Mouse (Mus musculus) adrenal gland, postnatal 25 days (tissue): ENCODE data around the gene Rad51b. TPM values are rescaled to one million over a fixed set of nuclear protein-coding genes. Genes with fewer than 3 reads are reported as not detected.

Source experiments
- DNase-seq: peaks from one replicate; pipeline ENCODE4 v3.0.0; 2021; ENCODE audit warnings: mixed read lengths
- total RNA-seq: library from RNA; stranded (reverse); gene quantifications from 2 replicates; pipeline ENCODE4 v1.2.3, GENCODE M21; 2021

Gene Rad51b
- total RNA-seq, 1 experiment from 2014 or later: 1.3 TPM

DNA sequence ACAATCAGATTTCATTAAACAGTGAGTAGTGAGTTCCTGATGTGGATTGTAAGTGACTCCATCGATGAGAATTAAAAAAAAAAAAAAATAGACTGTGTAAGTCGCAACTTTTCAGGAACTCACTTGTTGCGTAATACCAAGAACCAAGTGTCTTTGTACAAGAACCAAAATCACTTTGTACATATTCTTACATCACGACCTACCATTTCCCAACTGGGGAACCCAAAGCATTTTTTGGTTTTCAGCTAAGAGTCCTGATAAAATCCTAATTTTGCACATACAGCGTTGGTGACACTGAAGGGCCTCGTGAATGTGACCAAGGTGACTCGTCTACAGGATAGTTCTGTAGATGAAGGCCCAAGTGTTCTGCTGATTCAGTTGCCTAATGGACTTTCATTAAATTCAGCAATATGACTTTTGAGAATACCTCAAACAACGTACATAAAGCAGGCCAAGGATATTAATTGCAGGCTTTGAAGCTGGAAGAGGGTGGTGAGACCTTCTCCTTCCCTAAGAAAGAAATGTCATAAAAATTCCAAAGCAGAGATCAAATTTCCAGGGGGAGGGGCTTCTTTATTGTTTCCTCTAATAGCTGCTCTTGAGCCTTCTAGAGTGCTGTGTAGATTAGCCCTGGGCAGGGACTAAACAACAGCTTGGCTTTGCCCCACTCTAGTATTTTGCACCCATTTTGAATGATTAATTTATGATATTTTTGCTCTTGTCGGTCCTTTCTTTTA is 316.9 kb downstream of the Rad51b start:
- DNase-seq: no peak

DNA sequence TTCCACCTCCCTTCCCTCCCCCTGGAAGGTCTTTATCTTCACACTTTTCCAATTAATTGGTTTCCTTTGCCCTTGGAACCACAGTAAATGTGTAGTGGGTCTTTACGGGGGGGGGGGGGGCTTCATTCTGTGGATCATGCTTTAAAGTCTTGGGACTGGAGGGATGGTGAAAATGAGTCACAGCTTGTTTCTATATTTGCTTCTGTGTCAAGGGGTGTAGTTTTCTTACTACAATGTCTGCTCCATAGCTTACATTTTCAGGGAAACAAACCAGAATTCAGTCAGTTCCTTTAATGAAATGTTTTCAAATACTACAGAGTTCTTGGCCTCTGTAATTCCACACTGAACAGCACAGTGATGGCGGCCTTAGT is 317.5 kb downstream of the Rad51b start:
- DNase-seq: no peak

DNA sequence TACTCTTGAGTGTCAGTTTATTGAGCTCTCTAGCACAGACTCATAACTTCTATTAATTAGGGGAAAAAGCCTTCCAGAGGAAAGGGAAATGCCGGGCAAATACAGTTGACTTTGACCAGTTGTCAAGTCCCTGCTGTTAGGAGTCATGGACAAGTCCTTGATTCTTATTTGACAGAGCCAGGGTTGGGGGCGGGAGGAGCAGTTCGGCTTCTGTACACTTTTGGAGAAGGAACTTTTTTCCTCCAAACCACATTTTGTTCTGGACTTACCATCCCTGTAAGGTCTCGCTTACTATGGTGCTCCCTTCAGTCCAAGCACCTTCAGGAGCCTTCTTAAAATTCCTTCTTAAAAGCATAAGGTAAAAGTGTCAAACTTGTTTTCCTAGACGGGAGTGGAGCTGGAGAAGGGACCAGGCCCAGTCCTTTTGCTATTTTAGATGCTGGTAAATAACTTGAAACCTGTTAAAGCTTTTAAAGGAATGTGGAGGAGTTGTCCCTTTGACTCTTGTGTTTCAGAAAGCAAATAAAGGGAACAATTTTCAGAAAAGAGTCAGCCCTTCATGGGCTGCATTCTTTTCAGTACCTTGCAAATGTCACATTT is 318.7 kb downstream of the Rad51b start:
- DNase-seq: no peak

DNA sequence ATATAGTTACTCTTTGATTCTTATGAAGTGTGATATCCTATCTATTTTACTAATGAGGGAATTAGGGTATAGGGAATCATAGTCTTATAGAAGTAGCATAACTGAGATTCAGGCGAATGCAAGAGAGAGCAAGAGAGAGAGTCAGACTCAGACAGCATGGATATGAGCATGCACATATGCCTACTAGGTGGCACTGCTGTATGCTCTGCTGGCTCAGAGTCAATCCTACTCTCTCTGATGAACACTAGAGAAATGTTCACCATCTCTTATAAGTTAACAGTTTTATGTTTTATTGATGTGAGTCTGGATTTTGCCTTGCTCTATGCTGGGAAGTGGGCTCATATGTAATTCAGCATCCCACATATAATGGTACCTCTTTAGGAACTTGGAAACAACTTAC is 321.9 kb downstream of the Rad51b start:
- DNase-seq: no peak

DNA sequence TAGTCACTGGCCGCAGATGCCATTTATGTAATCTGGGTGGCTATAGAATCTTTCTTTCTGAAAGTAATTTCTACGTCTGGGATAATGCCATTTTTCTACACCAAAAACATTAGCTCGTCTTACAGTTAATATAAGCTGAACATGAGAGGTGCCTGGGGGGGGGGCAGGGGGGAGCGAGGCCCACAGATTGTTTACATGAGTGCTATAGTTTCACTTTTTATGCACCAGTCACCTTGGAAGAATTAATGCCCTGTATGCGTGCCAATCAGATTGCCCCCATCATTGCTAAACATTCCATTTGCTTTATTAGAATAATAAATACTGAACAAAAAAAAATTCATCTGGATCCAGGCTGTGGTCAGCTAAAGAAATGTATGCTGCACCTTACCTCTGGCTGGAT is 323.6 kb downstream of the Rad51b start:
- no peak for DNase-seq

DNA sequence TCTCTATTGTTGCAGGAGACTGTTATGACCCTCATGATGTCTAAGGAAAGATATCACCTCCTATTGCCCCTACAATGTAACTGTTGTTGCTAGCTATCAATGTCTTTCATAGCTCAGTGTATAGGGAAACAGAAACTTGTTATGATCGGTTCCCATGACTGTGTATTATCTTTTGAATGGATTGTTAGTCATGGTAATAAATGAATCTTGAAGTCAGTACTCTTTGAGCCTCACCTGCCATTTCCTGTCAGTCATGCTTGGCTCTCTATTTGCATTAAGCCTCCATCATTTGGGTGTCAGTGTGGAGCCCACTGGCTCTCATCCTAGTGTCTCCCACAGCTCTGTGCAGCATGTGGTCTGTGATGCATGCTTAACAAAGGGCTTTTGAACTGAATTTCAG is 326.2 kb downstream of the Rad51b start:
- no peak for DNase-seq

DNA sequence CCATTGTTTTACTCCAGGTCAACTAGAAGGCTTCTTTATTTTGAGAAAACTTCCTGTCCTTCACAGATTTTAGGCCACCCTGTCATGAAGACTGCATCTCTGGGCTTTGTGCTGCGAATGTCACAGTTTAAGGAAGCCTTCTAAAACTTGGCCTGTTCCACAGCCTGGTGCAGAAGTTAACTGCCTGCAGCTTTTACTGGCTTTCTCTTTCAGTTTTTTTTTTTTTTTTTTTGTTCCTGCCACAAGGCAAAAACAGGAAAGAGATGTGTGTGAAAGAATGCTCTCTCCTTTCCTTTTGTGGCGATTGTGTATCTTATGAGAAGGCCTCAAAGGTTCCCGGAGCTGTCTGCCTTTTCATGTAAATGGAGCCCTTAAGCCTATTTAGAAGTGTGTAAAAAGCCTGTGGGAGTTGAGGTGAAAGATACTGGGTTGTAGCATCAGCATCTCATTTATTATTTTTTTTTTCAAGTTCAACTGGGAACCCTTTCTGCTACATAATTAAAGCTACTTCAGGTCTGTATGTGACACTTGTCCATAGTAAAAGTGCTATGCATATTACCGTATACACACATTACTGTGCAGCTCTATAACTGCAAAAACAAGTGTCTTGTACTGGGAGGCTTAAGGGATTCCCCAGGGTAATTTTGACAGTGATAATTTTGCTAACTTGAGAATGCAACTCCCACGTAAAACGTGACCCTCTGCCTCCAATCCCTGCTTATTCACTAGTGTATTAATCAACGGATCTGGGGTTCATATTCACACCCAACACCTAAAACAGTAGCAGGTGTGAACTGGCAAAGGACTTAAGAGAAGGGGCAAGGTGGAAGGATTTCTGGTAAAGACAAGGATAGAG is 328.8 kb downstream of the Rad51b start:
- no peak for DNase-seq

DNA sequence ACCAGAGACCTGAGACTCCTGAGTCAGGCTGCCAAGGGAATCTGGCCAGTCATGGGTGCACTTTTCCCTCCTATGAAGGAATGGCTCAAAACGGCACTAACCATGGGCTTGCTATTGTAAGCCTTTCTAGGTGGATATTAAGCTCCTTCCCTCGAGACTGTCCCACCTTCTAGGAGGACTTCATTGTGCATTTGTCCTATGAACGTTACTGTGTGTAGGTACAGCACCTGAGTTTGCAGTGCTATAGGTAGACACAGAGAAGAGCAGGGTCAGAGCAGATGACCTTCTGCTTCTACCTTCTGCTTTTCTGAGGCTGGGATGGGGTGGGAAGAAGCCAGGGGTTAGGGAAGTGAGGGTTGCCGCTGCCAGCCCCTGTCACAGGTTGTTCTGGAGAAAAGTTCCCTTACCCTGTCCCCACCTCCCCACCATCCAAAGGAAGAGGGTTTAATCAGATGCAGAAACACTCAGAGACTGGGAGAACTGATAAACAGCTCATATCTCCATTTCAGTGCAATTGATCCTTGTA is 329.5 kb downstream of the Rad51b start:
- DNase-seq: no peak

DNA sequence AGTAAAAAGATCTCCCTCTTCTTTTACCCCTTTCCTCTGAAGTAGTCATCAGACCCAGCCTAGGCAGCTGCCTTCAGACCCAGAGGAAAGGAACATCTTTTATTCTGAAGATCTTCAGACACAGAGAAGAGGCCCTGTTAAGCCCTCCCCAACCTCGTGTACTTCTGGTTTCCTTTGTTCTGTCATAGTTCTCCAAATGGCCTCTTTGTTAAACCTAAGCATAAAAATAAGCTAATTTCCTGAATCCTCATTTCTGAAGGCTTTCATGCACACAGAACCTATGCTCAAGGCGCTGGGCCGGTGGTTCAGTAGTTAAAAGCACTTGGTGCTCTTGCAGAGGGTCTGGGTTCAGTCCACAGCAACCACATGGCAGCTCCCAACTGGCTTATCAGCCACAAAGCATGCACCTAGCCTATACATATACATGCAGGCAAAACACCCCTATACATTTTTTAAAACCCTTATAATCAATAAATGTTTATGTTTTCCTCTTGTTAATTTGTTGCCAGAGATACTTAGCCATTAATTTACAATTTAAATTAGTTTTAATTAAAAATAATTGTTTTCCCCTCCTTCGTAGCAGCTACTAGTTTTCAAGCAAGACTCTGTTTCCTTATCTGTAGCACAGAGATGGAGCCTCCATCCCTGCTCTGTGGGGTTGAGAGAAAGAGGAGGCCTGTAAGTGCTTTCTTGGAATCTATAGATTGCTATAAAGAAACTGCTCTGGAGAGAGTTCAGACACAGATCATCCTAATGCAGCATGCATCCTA is 330.5 kb downstream of the Rad51b start:
- DNase-seq: no peak

DNA sequence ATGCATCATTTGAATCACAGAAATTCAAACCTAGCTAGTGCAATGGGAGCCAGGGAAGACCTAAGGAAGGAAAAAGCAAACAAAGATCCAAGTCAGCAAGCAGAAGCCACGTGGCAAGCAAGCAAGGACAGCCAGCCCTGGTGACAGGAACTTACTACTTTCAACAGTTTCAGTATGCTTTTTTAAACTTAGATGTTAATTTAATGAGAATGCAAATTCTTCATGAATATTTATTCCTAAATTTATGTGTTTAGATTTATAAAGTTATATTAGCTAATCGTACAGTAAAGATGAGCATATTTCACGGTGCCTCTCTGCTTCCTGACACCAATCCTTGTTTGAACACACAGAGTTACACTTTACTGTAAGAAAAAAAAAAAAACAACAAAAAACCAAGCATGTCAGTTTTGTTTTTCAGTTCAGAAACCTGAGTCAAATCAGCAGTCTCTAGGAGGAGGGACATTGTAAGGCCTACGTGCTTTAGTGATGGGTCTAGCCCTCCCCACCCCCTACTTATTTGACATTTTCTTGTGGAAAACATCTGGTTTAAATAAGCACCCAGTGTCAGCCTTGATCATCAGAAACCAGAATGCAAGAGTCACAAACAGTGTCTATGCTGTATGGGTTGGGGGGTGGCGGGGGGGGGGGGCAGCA is 331.2 kb downstream of the Rad51b start:
- DNase-seq: no peak

DNA sequence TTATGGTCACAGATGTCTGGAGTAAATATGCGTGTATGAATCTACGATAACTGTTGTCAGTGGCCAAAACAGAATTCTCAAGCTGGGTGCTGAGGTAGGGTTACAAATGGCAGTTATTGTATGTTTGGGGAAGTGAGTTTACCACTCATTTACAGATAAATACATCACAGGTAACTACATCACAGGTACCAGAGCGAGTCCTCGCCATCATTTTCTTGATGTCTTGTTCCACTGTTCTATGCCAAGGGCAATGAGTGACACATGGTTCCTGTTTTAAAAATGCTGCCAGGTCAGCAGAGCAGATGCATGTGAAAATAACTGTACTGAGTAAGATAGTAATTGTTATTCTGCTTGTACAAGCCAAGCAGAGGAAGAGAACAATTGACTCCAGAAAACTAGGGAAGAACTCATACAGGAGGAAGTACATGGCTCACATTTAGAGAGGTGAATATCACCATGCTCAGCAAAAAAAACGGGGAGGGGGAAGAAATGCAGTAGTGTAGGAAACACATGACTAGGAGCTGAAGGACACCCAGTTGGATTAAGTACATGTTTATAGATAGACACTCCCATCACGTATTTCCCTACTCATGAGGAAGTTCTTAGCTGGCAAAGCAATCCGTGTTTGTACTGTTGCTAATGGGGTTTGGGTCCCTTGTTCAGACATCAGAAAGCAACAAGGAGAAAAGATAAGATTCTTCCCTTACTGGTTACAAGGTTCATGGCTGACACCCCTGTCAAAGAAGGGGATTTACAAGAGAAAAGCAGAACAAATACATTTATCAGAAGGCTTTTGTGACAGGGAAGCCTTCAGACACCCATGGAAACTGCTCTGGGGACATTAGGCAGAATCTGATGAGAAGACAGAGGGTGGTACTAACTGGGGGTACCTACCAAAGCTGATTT is 333.1 kb downstream of the Rad51b start:
- no peak for DNase-seq

DNA sequence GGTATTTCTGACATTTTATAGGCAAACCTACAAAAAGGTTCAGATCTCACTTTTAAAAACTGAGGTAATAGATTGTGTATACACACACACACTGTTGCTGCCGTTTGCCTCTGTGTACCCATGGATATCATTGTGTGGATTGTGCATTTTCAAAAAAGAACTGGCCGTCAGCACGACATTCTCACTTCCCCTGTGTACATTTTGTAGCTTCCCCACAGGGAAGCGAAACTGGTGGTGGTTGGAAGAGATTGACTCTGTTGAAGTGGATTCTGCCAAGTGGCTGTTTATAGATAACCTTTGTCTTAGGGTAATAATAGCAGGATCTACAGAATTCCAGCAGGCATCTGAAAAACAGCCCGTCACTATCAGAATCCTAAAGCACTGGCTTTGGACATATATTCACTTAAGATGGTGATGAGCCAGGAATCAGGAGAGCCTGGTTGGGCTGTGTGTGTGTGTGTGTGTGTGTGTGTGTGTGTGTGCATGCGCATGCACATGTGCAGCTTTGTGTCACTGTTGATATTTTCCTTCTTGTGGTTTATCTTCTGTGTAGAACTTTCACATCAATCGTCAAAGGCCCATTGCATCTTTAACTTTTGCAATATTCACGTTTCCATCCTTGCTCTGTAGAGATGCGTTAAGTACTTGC is 336.5 kb downstream of the Rad51b start:
- no peak for DNase-seq

DNA sequence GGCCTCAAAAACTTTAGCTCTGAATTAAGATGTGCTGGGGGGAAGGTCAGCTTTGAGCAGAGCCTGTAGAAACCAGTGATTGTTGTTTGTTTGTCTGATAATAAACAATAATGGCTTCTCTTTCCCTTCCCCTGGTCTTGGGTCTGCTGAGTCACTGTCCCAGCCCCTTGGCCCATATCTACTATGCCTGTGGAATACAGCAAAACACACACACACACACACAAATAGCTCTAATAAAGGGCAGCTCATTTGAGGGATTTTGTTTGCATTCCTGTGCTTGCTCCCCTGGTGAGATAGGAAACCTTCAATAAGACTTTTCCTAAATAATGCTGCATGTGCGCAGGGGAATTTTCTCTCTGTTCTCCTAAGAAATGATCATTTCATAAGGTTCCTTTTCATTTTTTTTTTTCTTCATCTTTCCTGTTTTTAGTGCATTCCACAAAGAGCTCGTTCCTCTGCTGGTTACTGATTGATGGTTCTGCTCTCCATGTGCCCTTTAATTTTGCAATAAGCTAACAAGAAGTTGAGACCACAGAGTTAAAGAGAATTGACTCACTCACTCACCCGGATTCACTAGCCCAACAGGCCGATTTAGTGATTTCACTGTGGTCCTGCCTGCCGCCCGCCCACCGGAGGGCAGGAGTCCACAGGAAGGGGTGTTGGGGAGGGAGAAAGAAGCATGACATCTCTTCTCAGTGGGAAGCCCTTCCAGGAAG is 344.6 kb downstream of the Rad51b start:
- DNase-seq: peak; percentile 24

DNA sequence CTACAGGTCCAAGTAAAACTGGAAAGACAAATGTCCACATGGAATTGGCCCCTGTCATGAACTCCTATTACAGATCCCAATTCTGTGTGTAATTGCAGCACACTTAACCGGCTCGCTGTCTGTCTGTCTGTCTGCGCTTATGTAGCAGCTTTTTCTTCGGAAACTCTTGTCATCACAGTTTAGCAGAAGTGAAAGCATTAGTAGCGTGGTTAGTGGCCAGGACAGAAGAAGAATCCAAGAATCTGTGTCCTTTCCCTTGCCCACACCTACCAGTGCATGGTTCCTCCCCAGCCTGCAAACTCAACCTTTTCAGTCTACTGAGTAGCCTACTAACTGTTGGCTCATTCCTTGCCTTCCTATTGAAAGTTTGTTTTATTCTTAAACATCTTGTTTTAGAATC is 345.6 kb downstream of the Rad51b start:
- DNase-seq: no peak

DNA sequence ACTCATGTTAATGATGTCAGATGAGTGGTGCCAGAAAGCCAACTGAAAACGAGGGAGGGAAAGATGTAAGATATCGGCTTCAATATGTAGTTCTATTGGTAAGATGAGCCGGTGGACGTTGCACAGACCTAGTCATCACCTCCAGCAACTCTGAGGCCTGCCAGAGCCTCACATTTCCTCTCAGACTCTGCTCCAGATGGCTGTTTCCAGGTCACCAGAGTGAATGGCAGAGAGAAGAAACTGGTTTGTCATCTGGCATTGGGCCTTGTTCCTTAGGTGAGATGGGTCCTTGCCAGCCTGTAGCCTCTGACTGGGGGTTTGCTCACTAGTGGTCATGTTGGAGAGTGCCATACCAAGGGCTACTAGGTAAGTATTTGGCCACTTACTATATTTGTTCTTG is 348.6 kb downstream of the Rad51b start:
- no peak for DNase-seq

DNA sequence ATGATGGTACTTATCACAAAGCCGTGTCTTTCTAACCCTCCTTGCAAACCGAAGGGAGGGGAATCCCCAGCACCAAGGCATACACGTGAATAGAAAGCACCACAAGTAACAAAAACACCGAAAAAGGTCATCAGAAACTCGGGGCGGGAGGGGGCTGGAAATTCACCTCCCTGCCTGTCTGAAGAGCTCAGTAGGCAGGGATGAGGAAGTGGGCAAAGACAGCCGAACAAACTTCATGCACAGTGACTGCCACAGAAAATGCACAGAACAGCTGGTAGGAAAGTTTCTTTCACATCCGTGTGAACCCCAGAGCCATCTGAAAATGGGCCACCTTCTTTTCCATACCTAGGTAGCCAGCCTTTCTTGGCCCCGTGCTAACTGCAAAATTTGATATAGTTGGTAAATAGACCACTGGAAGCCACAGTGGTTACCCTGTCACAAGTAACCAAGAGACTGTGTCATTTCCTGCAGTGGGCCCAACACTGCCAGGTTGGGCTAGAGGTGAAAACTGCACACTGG is 349.6 kb downstream of the Rad51b start:
- no peak for DNase-seq

DNA sequence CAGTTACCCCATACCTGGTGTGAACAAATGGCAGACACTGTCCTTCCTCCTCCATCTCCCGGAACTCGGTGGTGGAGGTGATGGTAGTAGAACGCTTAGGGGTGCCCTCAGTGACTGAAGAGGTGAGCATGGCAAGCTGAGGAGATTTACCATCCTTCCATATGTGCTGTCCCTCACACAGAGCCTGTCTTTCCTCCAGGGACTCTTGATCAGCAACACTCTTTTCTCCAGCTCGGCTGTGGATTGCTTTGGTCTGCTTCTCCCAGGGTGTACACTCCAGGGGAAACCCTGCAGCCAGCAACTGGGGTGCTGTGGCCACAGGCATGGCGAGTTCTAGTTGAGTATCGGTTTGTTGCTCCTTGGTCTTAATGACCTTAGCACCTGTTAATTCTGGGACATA is 350.3 kb downstream of the Rad51b start:
- DNase-seq: no peak

DNA sequence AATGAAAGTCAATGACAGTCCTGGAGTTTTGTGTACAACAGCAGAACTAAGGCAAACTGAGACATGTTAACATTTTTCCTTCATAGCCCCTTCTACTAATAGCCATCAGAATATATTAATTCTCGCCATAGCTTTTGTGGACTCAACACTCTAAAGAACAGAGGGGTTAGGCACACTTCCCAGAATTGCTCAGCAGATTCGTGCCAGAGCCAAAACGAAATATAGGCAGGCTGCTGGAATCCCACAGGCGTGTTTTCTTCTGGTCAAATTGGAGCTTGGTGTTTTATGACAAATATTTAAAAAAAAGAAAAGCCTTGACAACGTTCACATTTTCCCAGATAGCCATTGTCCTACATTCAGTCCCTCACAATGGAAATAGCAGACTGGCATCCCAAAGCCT is 350.9 kb downstream of the Rad51b start:
- no peak for DNase-seq
